Mouse (Mus musculus): ENCODE results near the gene Sox13. TPM values are rescaled to one million over a fixed set of nuclear protein-coding genes. Genes with fewer than 3 reads are reported as not detected.
A peak's percentile ranks its signal among the peaks of the same experiment; 100 is the strongest.

The Sox13 gene
- polyA plus RNA-seq, 1 experiment from 2014 or later: 12.3 TPM

DNA sequence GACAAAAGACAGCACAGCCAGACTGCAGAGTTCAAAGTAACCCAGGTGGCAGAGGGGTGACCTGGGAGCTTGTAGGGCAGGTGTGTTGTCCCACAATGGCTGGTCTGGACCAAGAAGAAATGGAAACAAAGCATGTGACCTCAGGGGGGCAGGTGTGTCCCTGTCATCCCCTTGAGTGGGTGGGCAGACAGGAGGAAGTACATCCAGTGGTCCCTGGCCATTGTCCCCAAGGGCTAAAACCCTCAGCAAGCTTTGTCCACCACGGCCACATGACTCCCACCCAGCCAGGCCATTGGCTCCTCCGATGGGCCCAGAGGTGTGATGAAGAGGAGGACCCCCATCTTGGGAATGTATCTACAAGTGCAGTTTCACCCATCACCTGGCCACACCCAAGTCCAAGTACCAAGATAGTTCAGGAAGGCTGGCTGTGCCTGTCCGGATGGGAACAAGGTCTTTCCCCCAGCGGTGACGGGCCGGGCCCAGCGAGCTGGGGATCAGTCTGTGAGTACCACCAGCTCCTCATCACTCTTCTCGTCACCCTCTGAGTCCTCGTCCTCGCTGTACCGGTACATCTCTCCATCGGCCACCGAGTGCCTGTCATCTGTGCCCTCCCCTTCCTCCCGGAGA, 40.9 kb downstream of the Sox13 start:
- no peaks in the 10 kb centered on the region for H3K27me3 ChIP-seq (ENCODE audit: control insufficient read depth, insufficient read depth, low read length)
- H3K4me3 ChIP-seq (ENCODE audit: low read depth, low read length): no peak overlapping the region
- H3K9me3 ChIP-seq (ENCODE audit: control insufficient read depth, low read length): no peaks in the 10 kb centered on the region
- peak overlapping the region; percentile 9; the same call in 1 of the 2 replicates for H3K27ac ChIP-seq (ENCODE audit: low read depth, low read length)
- WGBS: 93% methylated on average over 14 of the region's 14 CpGs
- H3K36me3 ChIP-seq (ENCODE audit: control insufficient read depth, insufficient read depth, low read length): 0 out of 2 replicates have a peak, but pooled peaks cover 2% of the 10 kb centered on the region
- H3K4me1 ChIP-seq (ENCODE audit: control insufficient read depth, insufficient read depth, low read length): no peaks in the 10 kb centered on the region
- H3K4me2 ChIP-seq (ENCODE audit: low read depth): no peak overlapping the region
- DNase-seq (ENCODE audit: low spot score): no peak
- H3K9ac ChIP-seq (ENCODE audit: low read length): peak overlapping the region; percentile 33
- ATAC-seq (ENCODE audit: insufficient read depth, low FRiP score, low TSS enrichment): no peak

DNA sequence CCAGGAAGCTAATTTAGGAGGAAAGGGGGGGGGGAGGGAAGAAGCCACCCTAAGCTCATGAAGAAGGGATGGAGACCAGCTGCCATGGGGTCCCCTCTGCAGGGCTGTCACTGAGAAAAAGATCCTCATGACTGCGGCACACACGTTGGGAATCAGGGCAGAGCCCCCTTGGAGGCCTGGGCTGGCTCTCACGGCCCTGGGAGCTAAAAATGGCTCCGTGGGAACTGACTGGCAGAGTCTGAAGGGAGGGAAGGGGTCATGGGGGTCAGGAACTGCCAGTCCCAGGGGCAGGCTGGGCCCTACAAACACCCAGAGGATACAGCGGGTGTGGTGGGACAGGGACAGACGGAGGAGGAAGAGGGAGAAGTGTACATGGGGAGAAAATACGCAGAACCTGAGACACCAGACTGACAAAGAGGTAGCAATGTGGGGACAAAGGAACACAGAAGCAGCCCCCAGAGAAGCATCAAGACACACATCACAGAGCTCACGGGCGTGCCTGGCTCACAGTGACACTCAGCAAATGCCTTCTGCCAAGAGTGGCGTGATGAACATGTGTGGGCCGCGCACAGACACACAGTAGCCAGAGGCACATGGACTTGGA, 41.5 kb downstream of the Sox13 start:
- H3K4me3 ChIP-seq (ENCODE audit: low read depth, low read length): no peak overlapping the region
- WGBS: 55% methylated on average over 12 of the region's 12 CpGs
- peak overlapping the region; percentile 9; the same call in 1 of the 2 replicates for H3K27ac ChIP-seq (ENCODE audit: low read depth, low read length)
- H3K4me2 ChIP-seq (ENCODE audit: low read depth): no peak overlapping the region
- no peaks in the 10 kb centered on the region for H3K4me1 ChIP-seq (ENCODE audit: control insufficient read depth, insufficient read depth, low read length)
- peak overlapping the region; percentile 33 for H3K9ac ChIP-seq (ENCODE audit: low read length)
- DNase-seq (ENCODE audit: low spot score) (no peak), ATAC-seq (ENCODE audit: insufficient read depth, low FRiP score, low TSS enrichment) (0 out of 2 replicates have a peak, but pooled peaks have one; percentile 11)
- 0 out of 2 replicates have a peak, but pooled peaks cover 2% of the 10 kb centered on the region for H3K36me3 ChIP-seq (ENCODE audit: control insufficient read depth, insufficient read depth, low read length)
- no peaks in the 10 kb centered on the region for H3K9me3 ChIP-seq (ENCODE audit: control insufficient read depth, low read length)
- no peaks in the 10 kb centered on the region for H3K27me3 ChIP-seq (ENCODE audit: control insufficient read depth, insufficient read depth, low read length)

DNA sequence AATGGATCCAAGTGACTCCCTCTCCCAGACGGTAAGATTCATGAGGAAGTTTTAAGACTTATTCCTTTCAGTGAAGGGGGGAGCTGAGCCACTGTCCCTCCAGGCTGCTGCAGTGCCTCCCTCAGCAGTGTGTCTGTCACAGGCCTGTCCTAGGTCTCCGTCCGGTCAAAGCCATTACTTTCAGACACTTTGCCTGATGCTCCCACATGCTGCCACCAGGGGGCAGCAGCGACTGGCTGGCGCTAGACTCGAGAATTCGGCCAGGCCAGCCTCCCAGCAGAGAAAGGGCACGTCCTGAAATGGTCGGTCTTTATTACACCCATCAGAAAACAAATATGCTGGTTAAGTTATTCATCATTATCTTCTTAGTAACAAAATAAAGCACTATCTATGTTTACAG, 42.2 kb downstream of the Sox13 start:
- Histone ChIP-seq H3K27me3 (ENCODE audit: control insufficient read depth, insufficient read depth, low read length) (no peaks in the 10 kb centered on the region), H3K9me3 (ENCODE audit: control insufficient read depth, low read length) (no peaks in the 10 kb centered on the region), H3K36me3 (ENCODE audit: control insufficient read depth, insufficient read depth, low read length) (0 out of 2 replicates have a peak, but pooled peaks cover 2% of the 10 kb centered on the region), H3K4me1 (ENCODE audit: control insufficient read depth, insufficient read depth, low read length) (no peaks in the 10 kb centered on the region), H3K9ac (ENCODE audit: low read length) (no peak overlapping the region), H3K4me3 (ENCODE audit: low read depth, low read length) (no peak overlapping the region), H3K27ac (ENCODE audit: low read depth, low read length) (no peak overlapping the region), H3K4me2 (ENCODE audit: low read depth) (no peak overlapping the region)
- ATAC-seq (ENCODE audit: insufficient read depth, low FRiP score, low TSS enrichment) (peak; percentile 18; the same call in 1 of the 2 replicates), DNase-seq (ENCODE audit: low spot score) (peak; percentile 87)
- 8% methylated on average over 9 of the region's 9 CpGs for WGBS

DNA sequence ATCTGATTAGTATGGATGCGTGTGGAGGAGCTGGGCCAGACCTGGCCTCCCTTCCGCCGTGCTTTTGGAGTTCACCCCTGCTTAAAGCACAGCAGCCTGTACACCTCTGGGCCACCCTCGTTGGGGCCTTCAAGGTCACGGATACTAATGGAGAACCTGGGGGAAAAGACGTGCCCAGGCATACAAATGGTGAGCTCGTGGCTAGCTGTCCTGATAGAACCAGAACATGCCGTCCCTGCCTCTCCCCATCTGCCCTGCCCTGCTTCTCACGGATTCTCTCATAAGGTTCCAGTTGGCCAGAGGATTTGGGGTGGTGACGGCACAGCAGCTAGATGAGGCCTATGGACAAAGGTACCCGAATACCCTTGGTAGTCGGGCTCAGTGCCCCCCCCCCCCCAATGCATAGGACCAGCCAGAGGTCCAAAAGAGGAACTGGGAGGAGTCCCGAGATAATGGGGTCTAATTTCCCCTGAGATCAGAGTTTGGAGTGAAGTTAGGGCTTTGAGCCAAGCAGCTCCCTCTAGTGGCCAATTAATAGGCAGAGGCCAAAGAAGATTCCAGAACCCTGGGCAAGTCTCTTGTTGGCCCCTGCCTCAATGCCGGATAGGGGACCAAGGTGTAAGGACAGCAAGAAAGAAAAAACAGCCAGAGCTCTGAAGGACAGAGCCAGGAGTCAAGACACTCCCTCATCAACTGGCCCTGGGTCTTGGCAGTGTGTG, 43.7 kb downstream of the Sox13 start:
- Histone ChIP-seq H3K4me1 (ENCODE audit: control insufficient read depth, insufficient read depth, low read length) (no peaks in the 10 kb centered on the region), H3K9me3 (ENCODE audit: control insufficient read depth, low read length) (no peaks in the 10 kb centered on the region), H3K36me3 (ENCODE audit: control insufficient read depth, insufficient read depth, low read length) (0 out of 2 replicates have a peak, but pooled peaks cover 2% of the 10 kb centered on the region), H3K27ac (ENCODE audit: low read depth, low read length) (no peak overlapping the region), H3K27me3 (ENCODE audit: control insufficient read depth, insufficient read depth, low read length) (no peaks in the 10 kb centered on the region), H3K9ac (ENCODE audit: low read length) (no peak overlapping the region), H3K4me2 (ENCODE audit: low read depth) (no peak overlapping the region), H3K4me3 (ENCODE audit: low read depth, low read length) (no peak overlapping the region)
- 80% methylated on average over 14 of the region's 14 CpGs for WGBS
- DNase-seq (ENCODE audit: low spot score) (peak; percentile 40), ATAC-seq (ENCODE audit: insufficient read depth, low FRiP score, low TSS enrichment) (no peak)

DNA sequence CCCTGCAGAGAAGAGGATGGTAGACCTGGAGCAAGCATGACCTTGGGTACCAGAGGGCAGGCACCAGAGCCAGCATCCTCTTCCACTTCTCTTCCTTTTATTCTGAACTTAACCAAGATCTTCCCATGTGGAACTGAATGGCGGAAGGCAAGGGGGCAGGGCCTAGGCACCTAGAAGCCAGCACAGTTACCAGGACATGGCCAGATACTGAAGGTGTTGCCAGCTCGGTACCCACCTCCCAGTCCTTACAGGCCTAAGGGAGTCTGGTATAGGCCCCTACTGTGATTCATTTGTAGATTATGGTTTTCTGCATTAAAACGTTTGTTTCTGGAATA, 44.2 kb downstream of the Sox13 start:
- DNase-seq (ENCODE audit: low spot score): no peak
- H3K4me3 ChIP-seq (ENCODE audit: low read depth, low read length): no peak overlapping the region
- H3K4me2 ChIP-seq (ENCODE audit: low read depth): no peak overlapping the region
- WGBS: 79% methylated on average over 3 of the region's 3 CpGs
- no peak for ATAC-seq (ENCODE audit: insufficient read depth, low FRiP score, low TSS enrichment)
- H3K9ac ChIP-seq (ENCODE audit: low read length): no peak overlapping the region
- no peaks in the 10 kb centered on the region for H3K4me1 ChIP-seq (ENCODE audit: control insufficient read depth, insufficient read depth, low read length)
- H3K9me3 ChIP-seq (ENCODE audit: control insufficient read depth, low read length): no peaks in the 10 kb centered on the region
- 0 out of 2 replicates have a peak, but pooled peaks cover 2% of the 10 kb centered on the region for H3K36me3 ChIP-seq (ENCODE audit: control insufficient read depth, insufficient read depth, low read length)
- no peaks in the 10 kb centered on the region for H3K27me3 ChIP-seq (ENCODE audit: control insufficient read depth, insufficient read depth, low read length)
- no peak overlapping the region for H3K27ac ChIP-seq (ENCODE audit: low read depth, low read length)

DNA sequence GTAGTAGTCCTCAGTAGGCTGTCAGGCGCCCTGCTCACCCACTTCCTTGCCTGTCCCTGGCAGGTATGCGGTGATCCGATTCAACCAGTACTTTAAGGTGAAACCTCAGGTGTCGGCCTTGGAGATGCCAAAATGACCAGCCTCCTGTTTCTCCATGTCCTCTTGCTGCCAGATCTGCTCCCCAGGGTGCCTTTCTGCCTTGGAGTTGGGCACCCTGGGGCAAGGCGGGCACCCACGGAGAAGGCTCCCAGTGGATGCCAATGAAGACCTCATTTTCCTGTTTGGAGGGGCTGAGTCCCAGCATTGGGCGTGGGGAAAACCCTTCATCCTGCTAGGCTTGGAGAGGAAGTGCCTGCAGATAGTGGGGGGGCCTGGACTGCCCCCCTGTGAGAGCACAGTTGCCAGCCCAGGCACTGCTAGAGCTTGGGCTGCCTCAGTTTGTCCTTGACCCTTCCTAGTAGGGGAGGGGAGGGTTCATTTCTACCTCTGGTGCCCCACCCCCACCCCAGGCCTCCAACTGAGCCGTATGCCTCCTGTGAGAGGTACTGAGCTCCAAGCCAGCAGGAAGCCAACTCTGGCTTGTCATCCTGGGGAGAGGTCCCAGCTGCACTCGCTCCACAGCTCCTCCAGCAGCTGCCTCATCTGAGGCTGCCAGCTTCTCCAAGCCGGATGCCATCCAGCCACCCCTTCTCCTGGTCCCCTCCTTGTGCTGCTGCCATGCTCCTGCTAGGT, 44.8 kb downstream of the Sox13 start:
- ATAC-seq (ENCODE audit: insufficient read depth, low FRiP score, low TSS enrichment): no peak
- DNase-seq (ENCODE audit: low spot score): no peak
- Histone ChIP-seq H3K4me3 (ENCODE audit: low read depth, low read length) (no peak overlapping the region), H3K27me3 (ENCODE audit: control insufficient read depth, insufficient read depth, low read length) (no peaks in the 10 kb centered on the region), H3K4me1 (ENCODE audit: control insufficient read depth, insufficient read depth, low read length) (no peaks in the 10 kb centered on the region), H3K36me3 (ENCODE audit: control insufficient read depth, insufficient read depth, low read length) (0 out of 2 replicates have a peak, but pooled peaks cover 2% of the 10 kb centered on the region), H3K27ac (ENCODE audit: low read depth, low read length) (no peak overlapping the region), H3K9me3 (ENCODE audit: control insufficient read depth, low read length) (no peaks in the 10 kb centered on the region), H3K9ac (ENCODE audit: low read length) (no peak overlapping the region), H3K4me2 (ENCODE audit: low read depth) (no peak overlapping the region)
- 63% methylated on average over 10 of the region's 10 CpGs for WGBS

DNA sequence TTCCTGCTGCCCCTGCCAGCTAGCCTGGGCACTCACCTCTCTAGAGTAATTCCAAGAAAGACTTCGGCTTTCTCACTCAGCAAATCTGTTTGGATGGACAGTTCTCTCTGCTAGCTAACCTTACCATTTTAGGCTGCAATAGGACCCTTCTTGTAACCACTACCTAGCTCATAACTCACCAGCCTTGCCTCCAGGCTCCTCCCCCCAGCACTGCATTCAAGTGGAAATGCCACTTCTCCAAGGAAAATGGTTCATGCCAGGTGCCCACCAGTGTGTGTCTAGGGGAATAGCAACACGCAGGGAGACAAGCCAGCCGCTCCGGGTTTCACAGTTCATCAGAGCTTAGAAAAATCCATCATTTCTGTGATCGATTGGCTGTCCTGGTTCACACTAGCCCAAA, 46.6 kb downstream of the Sox13 start:
- DNase-seq (ENCODE audit: low spot score): no peak
- peaks cover 4% of the 10 kb centered on the region for H3K4me1 ChIP-seq (ENCODE audit: control insufficient read depth, insufficient read depth, low read length)
- 92% methylated on average over 5 of the region's 5 CpGs for WGBS

DNA sequence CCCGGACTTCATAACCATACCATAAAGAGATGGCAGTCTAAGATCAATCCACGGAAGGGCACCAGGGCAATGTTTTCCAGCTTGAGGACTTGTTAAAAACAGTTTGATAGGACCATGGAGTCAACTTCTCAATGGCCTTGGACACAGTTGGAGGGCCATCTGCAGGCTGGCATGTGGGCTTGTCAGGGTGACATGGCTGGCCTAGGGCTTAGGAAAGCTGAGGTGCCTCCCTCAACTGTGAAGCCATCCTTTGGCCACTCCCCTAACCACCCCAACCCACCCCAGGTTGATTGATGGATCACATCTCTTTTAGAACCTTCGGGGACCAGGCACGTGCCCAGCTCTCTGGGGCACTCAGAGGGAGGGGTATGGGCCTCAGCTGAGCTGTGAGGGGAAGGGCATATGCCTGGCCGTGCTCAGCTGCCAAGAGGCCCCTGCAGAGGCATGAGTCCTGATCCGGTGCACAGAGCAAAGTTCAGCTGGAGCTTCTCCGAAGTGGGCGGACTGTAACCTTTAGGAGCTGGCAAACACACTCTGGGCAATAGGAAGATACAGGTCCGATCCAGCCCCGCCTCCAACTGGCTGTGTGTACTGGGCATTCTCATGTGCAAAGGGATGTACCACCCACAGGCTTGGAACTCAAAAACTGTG, 48.4 kb downstream of the Sox13 start:
- no peaks in the 10 kb centered on the region for H3K36me3 ChIP-seq (ENCODE audit: control insufficient read depth, insufficient read depth, low read length)
- H3K27me3 ChIP-seq (ENCODE audit: control insufficient read depth, insufficient read depth, low read length): no peaks in the 10 kb centered on the region
- no peak overlapping the region for H3K27ac ChIP-seq (ENCODE audit: low read depth, low read length)
- ATAC-seq (ENCODE audit: insufficient read depth, low FRiP score, low TSS enrichment) (no peak), DNase-seq (ENCODE audit: low spot score) (no peak)
- peaks cover 9% of the 10 kb centered on the region for H3K4me1 ChIP-seq (ENCODE audit: control insufficient read depth, insufficient read depth, low read length)
- no peak overlapping the region for H3K9ac ChIP-seq (ENCODE audit: low read length)
- no peak overlapping the region for H3K4me3 ChIP-seq (ENCODE audit: low read depth, low read length)
- no peak overlapping the region for H3K4me2 ChIP-seq (ENCODE audit: low read depth)
- WGBS: 58% methylated on average over 10 of the region's 10 CpGs
- H3K9me3 ChIP-seq (ENCODE audit: control insufficient read depth, low read length): no peaks in the 10 kb centered on the region

More for the DNA sequence above, 46.6 kb downstream of the Sox13 start:
- Histone ChIP-seq H3K27ac (ENCODE audit: low read depth, low read length) (no peak overlapping the region), H3K4me2 (ENCODE audit: low read depth) (no peak overlapping the region), H3K9ac (ENCODE audit: low read length) (no peak overlapping the region), H3K27me3 (ENCODE audit: control insufficient read depth, insufficient read depth, low read length) (no peaks in the 10 kb centered on the region), H3K9me3 (ENCODE audit: control insufficient read depth, low read length) (no peaks in the 10 kb centered on the region), H3K4me3 (ENCODE audit: low read depth, low read length) (no peak overlapping the region), H3K36me3 (ENCODE audit: control insufficient read depth, insufficient read depth, low read length) (no peaks in the 10 kb centered on the region)
- no peak for ATAC-seq (ENCODE audit: insufficient read depth, low FRiP score, low TSS enrichment)
